Mouse (Mus musculus) myocyte (in vitro differentiated cells): Measurements from ENCODE around the gene Dgkd.

ENCODE experiments used
- CEBPB ChIP-seq: IDR thresholded peaks from 2 replicates; pipeline ENCODE4 v1.6.1; 2011; ENCODE audit warnings: mild to moderate bottlenecking, moderate library complexity; ENCODE audit not compliant: poor library complexity, insufficient read depth, severe bottlenecking
- E2F4 ChIP-seq: IDR thresholded peaks from one replicate; pipeline ENCODE4 v1.6.1; 2011; ENCODE audit warnings: mild to moderate bottlenecking, control low read depth, moderate library complexity; ENCODE audit not compliant: insufficient read depth
- MAX ChIP-seq: IDR thresholded peaks from one replicate; pipeline ENCODE4 v1.6.1; 2011; ENCODE audit warnings: low read depth, mild to moderate bottlenecking, control low read depth
- MYOG ChIP-seq, 3 experiments: IDR thresholded peaks; one replicate each; pipeline ENCODE4 v1.6.1; 2011; ENCODE audit warnings: control low read depth in 2 of 3, low read depth in 2 of 3, mild to moderate bottlenecking in 2 of 3; ENCODE audit not compliant: insufficient read length in 2 of 3, control insufficient read depth in 1 of 3, insufficient read depth in 1 of 3
- POLR2A ChIP-seq: IDR thresholded peaks from one replicate; pipeline ENCODE4 v1.6.1; 2011; ENCODE audit warnings: low read depth, mild to moderate bottlenecking, control low read depth, moderate library complexity; ENCODE audit not compliant: insufficient read length
- POLR2AphosphoS2 ChIP-seq: IDR thresholded peaks from one replicate; pipeline ENCODE4 v1.6.1; 2011; ENCODE audit warnings: low read depth, control low read depth; ENCODE audit not compliant: insufficient read length
- SRF ChIP-seq: IDR thresholded peaks from one replicate; pipeline ENCODE4 v1.6.1; 2011; ENCODE audit warnings: low read depth; ENCODE audit not compliant: control insufficient read depth, insufficient read length
- TCF12 ChIP-seq: IDR thresholded peaks from one replicate; pipeline ENCODE4 v1.6.1; 2011; ENCODE audit warnings: mild to moderate bottlenecking, control low read depth; ENCODE audit not compliant: poor library complexity, insufficient read depth, severe bottlenecking

DNA sequence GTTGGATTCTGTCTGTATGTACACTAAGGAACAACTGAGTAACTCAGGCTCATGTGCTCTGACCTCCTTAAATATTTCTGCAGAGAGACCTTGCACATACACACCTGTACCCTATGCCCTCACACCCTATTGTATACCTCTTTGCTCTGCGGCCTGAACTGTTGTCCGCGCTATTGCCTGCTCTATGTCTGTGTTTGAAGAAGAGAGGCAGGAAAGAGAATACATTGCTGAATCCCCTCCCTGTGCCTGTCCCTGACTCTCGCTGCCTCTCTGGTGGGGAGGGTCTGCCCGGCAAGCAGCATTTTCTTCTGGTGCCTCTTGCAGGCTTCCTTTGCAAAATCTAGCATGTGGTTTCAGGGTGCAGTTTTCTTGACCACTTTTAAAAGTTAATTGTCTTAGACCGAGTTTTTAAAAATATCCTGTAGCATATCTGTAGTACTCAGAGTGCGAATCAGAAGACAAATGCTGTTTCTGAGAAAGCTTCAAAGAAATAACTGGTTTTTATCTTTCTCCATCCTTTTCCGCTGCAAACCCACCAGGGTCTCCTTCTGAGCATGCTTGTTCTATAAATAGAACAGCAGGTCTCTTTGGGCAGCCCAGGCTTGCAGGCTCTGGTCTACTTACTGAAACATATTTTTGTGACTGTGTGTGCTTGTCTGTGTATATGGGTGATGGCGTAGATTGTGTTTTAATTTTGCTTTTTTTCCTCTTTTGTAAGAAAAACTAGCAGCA lies 24.6 kb downstream of the Dgkd start:
- TF ChIP-seq POLR2A (no peak), E2F4 (no peak), SRF (no peak), MAX (no peak), POLR2AphosphoS2 (no peak), MYOG (IDR thresholded peaks at IDR 0.05; ENCODE audit: control insufficient read depth in 1 of 3, insufficient read depth in 1 of 3, insufficient read length in 2 of 3, low read depth in 2 of 3) (no peak), TCF12 (no peak), CEBPB (no peak)
